Comparison of ENCODE assay signal across 9 mouse cellular contexts in genomic region chr5:137756882-137757661, GRCm38 (mm10). TPM values are rescaled to one million over a fixed set of nuclear protein-coding genes. Genes with fewer than 3 reads are reported as not detected.
DNase-seq lines count a peak whose midpoint lies in the region; ATAC-seq lines count a peak whose summit lies in the region.
"Had no signal": no experiment of that assay in that cellular context is flagged by ENCODE, and none has a peak within 500 bp of the region (broad histone marks: within the 10 kb centered on the region; RNA-seq: fewer than 3 reads in every experiment).

No protein-coding gene starts in this region.

- H3K4me1 ChIP-seq in hindbrain, embryonic 13.5 days (replicated peaks) = peaks cover 26% of the 10 kb centered on the region

- DNase-seq in R1 (ENCODE audit: low read depth, low spot score) = peak; percentile 83
- peak; percentile 94 to 96 for DNase-seq in cerebellum, postnatal 14 days
- DNase-seq in frontal cortex, postnatal 36 days (ENCODE audit: low spot score in 2 of 2) = peak; percentile 88 to 93
- DNase-seq in layer of hippocampus, postnatal 14 days (ENCODE audit: low spot score in 2 of 2) = peak; percentile 87 to 93
- DNase-seq in lung, postnatal 10 days = peak; percentile 92
- peak; percentile 95 for DNase-seq in retina, embryonic 14.5 days (ENCODE audit: low spot score)
- DNase-seq in thymus, postnatal 4 days = peak; percentile 92

- H3K27me3 ChIP-seq in hindbrain, embryonic 13.5 days = no peaks in the 10 kb centered on the region
- H3K27me3 ChIP-seq: megakaryocyte, embryonic 14.5 days had no signal

- 45% methylated on average over 10 of the region's 10 CpGs for WGBS in hindbrain, embryonic 13.5 days

- peaks cover 33% of the 10 kb centered on the region for H3K36me3 ChIP-seq in hindbrain, embryonic 13.5 days

- no peak overlapping the region for H3K4me2 ChIP-seq in hindbrain, embryonic 13.5 days

- no peaks in the 10 kb centered on the region for H3K9me3 ChIP-seq in hindbrain, embryonic 13.5 days
- H3K9me3 ChIP-seq: megakaryocyte, embryonic 14.5 days had no signal

- H3K9ac ChIP-seq in hindbrain, embryonic 13.5 days = no peak overlapping the region

- no peak overlapping the region for H3K4me3 ChIP-seq in hindbrain, embryonic 13.5 days
- H3K4me3 ChIP-seq: megakaryocyte, embryonic 14.5 days had no signal

- peak; percentile 36; the same call in 1 of the 2 replicates for ATAC-seq in hindbrain, embryonic 13.5 days (ENCODE audit: low FRiP score)

- H3K27ac ChIP-seq in hindbrain, embryonic 13.5 days = no peak overlapping the region

RNA-seq across cellular contexts. Expression of gene Tsc22d4, which starts 11.5 kb away (rescaled TPM):
- 61.1 and 62.5 TPM in 2 replicates for polyA plus RNA-seq in hindbrain, embryonic 13.5 days (2015; fragmentation: Nextera tagmentation; extraction: Ambion mirVana)
- 100 to 1,000 TPM; 213 to 225 TPM for total RNA-seq in layer of hippocampus, postnatal 14 days (2021)

RNA-seq across cellular contexts. Expression of gene Nyap1, which starts 15.7 kb away (rescaled TPM):
- polyA plus RNA-seq in hindbrain, embryonic 13.5 days (2015; fragmentation: Nextera tagmentation; extraction: Ambion mirVana) = 32.9 and 34.1 TPM in 2 replicates
- 10 to 100 TPM; 73.9 to 75.0 TPM for total RNA-seq in layer of hippocampus, postnatal 14 days (2021)

RNA-seq across cellular contexts. Expression of gene Ppp1r35, which starts 21.6 kb away (rescaled TPM):
- polyA plus RNA-seq in hindbrain, embryonic 13.5 days (2015; fragmentation: Nextera tagmentation; extraction: Ambion mirVana) = 40.6 and 44.1 TPM in 2 replicates
- 10 to 100 TPM; 24.2 to 27.3 TPM for total RNA-seq in layer of hippocampus, postnatal 14 days (2021)

RNA-seq across cellular contexts. Expression of gene Mepce, which starts 30.4 kb away (rescaled TPM):
- 10.7 and 11.1 TPM in 2 replicates for polyA plus RNA-seq in hindbrain, embryonic 13.5 days (2015; fragmentation: Nextera tagmentation; extraction: Ambion mirVana)
- total RNA-seq in layer of hippocampus, postnatal 14 days (2021) = 10 to 100 TPM; 33.4 to 42.0 TPM

RNA-seq across cellular contexts. Expression of gene Zcwpw1, which starts 30.5 kb away (rescaled TPM):
- 10.6 and 12.3 TPM in 2 replicates for polyA plus RNA-seq in hindbrain, embryonic 13.5 days (2015; fragmentation: Nextera tagmentation; extraction: Ambion mirVana)
- total RNA-seq in layer of hippocampus, postnatal 14 days (2021) = 1 to 10 TPM; 5.0 to 5.7 TPM
